Mouse (Mus musculus) c-Kit-positive CD71-negative TER-119-negative erythroid progenitor cells, embryonic 14.5 days (primary cell): Measurements from ENCODE around the gene Gtf2i.
"Not testable (repeated sequence)": the region's sequence is repeated elsewhere in the genome, so short reads cannot be mapped to it uniquely, and the experiment has no call there.

ENCODE experiments used
- DNase-seq: peaks from one replicate; pipeline ENCODE4 v3.0.0-alpha.2; 2013; ENCODE audit warnings: low read depth

Gtf2i gene

DNA sequence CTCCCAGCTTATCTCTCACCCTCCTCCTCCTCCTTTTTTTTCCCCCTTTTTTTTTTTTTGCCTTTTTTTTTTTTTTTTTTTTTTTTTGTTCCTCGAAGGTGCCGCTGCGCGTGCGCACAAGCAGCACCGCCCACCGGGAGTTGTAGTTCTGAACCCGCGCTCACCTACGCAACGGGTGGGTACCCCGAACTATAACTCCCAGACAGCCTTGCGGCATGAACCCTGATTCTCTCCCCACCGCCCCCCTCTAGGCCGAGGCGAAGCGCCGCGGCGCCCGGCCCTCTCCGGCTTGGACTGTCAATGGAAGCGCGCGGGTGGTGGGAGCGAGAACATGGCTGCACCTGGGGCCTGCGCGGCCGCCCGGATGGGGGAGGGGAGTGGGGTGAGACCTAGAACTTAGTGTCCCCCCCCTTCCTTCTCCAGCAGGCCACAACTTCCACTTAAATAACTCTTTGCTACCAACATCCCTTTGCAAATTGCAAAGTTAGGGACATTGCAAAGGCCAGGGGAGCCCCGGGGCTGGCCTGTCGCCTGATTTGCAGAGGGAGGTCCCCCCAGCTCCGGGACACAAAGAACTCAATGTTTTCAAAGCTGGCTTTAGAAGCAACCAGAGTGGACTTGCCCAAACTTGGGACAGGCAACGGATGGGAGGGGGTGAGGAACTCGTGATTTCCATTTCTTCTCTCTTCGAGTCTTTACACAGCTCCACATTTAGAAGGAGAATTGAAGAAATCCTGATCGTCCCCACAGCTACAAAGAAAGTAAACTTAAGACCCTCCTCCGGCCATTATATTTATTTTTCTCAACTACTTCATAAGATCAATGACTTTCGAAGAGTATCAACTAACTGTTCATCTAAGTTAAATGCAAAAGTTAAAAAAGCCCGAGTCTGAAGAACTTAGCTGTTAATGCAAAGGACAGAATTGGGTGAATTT lies at the start of gene Gtf2i:
Gtf2i (minus strand) TSS at position 73 of the 935 bp plus-strand sequence.
- peak; percentile 90 for DNase-seq

DNA sequence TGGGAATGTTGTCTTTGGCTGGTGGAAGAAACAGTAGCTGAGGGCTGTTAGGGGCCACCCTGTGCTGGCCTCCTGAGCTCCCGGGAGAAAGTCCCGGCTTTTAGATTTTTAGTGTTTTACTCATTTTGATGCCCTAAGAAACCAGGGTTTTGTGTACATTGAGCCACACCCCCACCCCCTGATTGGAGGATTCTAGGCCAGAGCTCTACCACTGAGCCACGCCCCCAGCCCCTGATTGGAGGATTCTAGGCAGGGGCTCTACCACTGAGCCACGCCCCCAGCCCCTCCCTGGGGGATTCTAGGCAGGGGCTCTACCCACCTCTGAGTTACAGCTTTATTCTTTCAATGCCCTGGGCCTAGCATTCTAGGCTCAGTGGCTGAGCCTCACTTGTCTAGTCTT lies 44.5 kb upstream of the Gtf2i start:
- DNase-seq = no peak

DNA sequence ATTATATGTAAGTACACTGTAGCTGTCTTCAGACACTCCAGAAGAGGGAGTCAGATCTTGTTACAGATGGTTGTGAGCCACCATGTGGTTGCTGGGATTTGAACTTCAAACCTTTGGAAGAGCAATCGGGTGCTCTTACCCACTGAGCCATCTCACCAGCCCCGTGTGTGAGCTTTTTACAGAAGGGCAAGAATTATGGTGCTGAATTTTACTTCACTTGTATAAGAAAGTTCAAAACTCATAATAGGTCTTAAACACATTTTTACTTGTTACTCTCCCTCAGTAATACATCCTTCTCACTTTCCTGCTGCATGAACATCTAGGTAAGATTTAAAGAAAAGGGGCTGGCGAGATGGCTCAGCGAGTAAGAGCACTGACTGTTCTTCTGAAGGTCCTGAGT lies 40.8 kb upstream of the Gtf2i start:
- not testable (repeated sequence) for DNase-seq

DNA sequence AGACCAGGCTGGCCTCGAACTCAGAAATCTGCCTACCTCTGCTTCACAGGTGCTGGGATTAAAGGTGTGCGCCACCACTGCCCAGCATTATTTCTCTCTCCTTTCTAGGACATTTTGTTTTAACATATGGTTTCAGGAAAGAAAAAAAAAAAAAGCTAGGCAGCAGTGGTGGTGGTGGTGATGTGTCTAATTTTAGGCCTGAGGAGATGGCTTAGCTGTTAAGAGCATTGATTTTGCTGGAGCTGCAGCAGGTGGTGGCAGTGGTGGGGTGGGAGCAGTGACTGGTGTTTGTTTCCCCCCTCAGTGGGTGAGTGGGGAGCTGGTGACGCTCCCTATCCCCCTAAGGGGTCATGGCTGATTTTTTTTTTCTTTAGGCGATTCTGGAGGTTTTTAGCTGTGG lies 38.6 kb upstream of the Gtf2i start:
- no peak for DNase-seq

DNA sequence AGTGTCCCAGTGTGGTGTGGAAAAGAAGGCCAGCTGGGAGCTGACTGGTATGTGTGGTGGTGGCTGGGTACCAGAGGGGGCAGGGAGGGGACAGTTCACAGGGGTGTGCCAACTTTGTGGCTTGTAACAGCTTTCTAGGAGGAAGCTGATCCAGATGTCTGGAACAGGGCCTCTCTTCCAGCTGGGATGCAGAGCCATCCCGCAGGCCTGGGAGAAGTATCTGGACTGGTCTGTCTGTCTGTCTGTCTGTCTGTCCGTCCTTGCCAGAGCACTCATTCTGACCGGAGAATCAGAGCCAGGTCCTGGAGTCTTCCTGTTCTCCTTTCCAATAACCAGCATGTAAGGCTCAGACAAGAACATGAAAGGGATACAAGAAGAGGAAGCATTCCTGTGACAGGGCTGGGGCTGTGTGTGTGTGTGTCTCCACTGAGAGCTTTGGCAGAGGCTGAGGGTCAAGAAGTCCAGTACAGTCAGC lies 38.0 kb upstream of the Gtf2i start:
- no peak for DNase-seq

DNA sequence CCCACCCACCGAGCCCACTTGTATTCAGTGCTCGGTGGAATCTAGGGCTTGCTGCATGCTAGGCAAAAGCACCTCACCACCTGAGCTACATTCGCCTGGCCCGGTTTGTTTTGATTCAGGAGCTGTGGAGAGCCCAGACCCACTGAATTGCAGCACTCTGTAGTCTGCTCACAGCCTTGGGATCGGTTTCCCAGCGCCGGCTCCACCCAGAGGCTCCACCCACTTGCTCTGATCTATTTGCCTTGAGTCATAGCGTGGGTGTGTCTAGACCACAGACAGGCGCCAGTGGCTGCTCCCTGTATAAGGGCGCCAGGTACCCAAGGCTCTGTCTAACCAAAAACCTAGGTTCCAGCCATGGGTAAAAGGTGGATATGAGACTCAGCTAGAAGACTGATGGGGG lies 36.1 kb upstream of the Gtf2i start:
- peak; percentile 79 for DNase-seq

DNA sequence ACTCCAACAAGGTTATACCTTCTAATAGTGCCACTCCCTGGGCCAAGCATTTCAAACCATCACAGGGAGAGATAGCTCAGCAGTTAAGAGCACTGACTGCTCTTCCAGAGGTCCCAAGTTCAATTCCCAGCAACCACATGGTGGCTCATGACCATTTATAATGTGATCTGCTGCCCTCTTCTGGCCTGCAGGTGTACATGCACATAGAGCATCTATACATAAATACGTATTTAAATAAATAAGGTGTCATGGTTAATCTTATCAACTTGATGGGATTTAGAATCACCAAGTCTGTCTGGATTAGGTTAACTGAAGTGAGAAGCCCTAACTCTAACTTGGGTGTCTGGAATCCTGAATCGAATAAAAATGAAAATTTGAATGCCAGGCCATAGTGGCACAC lies 32.5 kb upstream of the Gtf2i start:
- no peak for DNase-seq

DNA sequence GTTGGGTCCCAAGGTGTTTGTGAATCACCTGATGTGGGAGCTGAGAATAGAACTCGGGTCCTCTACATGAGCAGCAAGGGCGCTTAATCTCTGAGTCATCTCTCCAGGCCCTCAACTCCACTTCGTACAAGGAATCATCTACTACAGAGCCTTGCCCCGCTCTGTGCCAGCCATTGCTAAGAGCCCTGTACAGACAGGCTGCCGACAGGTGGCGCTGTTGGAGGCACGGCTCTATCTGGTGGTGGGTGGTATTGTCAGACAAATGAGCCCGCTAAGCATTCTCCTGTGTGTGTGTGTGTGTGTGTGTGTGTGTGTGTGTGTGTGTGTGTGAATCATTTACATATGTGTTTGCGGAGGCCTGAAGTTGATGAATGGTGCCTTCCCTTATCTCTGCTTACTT lies 30.9 kb upstream of the Gtf2i start:
- no peak for DNase-seq

DNA sequence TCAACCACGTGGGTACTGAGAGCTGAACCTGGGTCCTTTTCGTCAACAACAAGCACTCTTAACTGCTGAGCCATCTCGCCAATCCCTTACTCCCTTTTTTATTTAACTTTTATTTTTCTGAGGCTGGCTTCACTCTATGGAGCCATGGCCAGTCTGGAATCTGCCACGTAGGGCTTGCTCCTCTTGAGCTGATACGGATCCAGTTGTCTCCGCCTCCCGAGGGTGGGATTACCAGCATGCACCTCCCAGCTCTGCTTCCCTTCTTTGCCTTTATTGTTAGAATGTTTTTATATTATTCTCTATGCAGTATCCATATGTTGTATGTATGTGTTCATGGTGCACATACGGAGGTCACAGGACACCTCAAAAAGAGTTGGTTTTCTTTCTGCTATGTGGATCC lies 29.5 kb upstream of the Gtf2i start:
- DNase-seq = no peak

DNA sequence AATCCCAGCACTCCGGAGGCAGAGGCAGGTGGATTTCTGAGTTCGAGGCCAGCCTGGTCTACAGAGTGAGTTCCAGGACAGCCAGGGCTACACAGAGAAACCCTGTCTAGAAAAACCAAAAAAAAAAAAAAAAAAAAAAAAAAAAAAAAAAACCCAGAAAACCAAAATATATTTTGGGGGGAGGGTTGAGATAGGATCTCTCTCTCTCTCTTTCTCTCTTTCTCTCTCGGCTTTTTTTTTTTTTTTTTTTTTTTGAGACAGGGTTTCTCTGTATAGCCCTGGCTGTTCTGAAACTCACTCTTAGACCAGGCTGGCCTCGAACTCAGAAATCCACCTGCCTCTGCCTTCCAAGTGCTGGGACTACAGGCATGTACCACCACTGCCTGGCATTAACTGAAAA lies 29.0 kb upstream of the Gtf2i start:
- DNase-seq = not testable (repeated sequence)

DNA sequence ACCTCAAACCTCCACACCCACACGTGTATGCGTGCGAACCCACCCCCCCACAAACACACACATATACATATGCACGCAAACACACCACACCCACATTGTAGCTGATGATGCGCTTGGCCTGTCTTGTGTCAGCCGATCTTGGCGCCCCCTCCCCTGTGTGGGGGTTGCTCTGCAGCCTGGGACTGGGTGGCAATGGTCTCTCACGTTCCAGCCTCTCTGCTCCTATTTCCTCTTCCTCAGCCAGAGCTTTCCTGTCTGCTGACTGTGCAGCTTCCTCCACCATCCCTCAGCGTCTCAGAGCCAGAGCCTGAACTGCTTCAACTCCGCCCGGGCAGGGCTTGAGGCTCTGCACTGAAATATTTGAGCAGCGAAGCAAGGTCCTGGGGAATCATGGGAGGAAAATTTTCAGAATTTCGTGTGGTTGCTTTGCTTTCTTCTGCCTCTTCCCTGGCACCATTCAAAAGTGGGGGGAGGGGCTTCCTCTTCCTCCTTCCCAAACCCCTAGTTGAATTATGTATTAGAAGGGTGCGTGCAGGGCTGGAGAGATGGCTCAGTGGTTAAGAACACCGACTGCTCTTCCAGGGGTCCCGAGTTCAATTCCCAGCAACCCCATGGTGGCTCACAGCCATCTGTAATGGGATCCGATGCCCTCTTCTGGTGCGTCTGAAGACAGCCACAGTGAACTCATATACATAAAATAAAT lies 28.1 kb upstream of the Gtf2i start:
- no peak for DNase-seq

DNA sequence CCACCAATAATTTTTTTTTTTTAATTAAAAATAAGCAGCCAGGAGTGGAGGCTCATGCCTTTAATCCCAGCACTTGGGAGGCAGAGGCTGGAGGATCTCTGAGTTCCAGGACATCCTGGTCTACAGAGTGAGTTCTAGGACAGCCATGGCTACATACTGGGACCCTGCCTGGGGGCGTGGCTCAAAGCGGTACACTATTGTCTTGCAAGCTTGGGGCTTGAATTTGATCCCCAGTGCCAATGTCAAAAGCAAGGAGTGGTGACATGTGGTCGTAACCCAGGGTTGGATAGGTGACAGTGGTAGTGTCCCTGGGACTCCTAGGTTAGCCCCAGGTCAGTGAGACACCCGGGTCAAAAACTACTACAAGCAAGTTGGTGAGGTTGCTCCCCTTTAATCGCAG lies 27.2 kb upstream of the Gtf2i start:
- no peak for DNase-seq

DNA sequence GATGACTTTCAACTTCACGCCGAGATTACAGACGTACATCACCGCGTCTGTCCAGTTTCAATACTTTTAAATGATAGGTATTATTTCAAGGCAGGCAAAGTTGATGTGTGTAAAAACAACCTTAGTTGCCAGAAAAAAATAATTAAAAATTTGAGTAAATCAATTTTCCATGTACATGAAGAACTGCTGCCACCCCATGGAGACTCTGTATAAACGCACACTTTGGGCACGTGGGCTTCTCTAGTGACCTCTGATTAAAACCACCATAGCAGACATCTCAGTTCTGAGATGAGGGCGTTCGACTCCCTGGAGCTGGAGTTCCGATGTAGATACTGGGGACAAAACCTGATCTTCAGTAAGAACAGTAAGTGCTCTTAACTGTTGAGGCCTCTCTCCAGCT lies 26.8 kb upstream of the Gtf2i start:
- DNase-seq = no peak

DNA sequence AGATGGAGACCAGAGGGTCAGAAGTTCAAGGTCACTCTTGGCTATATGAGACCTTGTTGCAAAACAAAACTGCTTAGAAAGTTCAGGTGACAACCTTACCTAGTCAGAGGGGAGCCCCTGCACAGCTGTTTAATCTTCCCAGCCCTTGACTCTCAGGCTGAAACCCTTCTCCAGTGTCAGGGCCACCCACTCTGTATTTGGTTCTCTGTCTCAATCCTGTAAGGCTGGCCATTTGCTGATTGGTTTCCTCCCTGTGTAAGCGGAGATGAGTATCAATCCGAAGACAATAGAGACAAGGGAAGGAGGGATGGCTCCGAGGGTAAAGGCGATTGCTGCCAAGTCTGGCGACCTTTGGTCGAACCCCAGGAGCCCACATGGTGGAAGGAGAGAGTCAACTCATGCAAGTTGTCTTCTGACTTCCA lies 25.6 kb upstream of the Gtf2i start:
- DNase-seq = no peak

DNA sequence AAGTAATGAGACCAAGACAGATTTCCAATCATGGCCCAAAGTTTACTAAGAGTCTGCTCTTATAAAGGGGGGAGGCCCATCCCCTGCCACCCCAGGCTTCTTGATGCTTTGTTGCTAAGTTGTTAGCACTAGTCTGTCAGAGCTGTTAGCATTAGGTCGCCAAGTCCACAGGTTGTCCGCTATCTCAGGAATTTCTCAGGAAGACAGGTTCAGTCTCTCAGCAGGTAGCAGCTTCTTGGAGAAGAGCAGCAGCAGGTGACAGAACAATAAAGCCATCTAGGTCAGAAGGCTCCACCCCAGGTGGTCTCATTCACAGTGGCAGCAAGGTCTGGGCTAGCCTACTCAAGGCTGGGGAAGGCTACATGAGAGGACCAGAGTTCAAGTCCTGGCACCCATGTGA lies 22.5 kb upstream of the Gtf2i start:
- not testable (repeated sequence) for DNase-seq

DNA sequence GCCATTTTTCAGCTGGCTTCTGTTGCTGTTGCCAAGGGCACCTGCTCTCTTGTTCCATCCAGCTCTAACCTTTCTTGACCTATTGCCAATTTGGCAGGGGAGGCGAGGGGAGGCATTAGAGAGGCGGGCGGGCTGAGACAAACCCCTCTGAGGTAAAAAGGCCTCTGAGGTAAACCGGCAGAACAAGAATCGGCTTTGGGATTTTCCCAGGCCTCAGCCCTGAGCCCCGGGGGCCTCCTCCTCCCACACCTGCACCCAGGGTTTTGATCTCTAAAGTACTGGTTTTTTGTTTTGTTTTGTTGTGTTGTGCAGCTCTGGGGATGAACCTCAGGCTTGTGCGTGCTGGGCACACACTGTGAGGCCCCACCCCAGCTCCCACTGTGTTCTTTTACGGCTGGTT lies 18.2 kb upstream of the Gtf2i start:
- DNase-seq = no peak

DNA sequence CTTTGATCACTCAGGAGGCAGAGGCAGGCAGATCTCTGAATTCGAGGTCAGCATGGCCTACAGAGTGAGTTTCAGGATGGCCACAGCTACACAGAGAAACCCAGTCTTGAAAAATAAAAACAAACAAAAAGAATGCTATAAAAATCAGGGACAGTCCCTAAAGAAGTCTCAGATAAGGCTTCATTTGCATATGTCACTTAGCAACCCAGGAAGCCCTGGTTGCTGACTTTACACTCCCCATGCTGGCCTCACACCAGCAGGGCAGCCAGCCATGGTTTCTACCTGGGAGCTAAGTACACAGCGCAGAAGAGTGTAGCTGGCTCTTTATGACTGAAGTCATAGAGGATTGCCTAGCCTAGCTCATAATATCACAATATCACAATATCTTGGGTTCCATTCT lies 15.5 kb upstream of the Gtf2i start:
- DNase-seq = no peak

DNA sequence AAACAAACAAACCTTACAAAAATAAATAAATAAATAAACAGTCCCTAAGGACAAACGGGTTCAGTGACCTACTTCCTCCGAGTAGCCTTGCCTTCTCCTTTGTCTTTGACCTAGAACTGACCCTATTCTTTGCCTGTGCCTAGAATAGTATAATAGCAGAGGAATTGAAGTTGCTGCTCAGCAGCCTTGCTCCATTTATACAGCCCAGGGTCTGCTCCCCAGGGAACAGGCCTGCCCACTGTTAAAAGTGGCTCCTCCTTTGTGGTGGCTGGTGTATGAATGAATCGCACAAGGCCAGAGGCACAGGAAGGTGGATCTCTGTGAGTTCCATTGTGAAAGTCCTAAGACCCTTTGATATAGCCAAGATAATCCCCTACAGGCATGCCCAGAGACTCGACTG lies 14.8 kb upstream of the Gtf2i start:
- DNase-seq = no peak

DNA sequence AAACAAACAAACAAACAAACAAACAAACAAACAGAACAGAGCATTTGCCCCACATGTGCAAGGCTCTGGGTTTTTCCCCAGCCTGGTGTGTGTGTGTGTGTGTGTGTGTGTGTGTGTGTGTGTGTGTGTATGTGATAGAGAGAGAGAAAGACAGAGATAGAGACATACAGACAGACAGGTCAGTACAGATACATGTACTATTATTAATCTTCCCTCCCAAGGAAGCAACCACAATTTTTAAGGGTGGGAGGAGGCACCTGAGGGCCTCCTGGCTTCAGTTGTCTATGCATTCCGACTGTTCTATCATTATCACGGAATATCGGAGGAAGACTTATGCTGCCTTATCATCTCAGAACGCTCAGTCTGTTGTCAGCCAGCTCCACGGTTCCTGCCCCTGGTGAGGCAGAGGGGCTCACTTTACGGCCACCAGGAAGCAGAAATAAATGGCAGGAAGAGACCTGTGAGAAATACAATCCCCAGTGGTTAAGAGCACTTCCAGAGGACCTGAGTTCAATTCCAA lies 14.0 kb upstream of the Gtf2i start:
- no peak for DNase-seq

DNA sequence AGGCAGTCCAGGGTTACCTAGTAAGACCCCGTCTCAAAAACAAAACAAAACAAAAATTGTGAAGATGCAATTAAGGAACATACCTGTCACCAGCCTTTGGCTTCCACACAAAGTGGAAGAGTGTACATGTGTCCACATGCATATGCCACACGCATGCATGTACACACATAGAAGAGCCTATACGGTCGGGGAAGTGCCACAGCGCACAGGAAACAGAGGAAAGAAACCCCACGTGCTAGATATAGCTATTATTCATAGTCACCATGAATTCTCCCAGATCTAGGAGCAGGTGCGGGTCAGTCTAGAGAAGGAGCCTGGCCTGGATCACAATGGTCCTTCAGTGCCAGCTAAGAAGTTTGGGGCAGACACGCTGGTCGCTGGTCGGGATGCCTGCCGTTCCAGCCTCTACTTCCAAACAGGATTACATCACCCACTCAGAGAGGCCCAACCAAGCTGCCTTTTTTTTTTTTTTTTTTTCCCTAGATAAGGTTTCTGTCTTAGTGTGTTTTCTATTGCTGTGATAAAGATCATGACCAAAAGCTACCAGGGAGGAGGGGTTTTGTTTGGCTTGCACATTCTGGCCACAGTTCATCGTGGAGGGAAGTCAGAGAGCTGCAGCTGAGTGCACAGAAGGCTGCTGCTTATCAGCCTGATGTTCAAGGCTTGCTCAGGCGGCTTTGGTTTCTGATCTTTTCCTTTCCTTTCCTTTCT lies 11.5 kb upstream of the Gtf2i start:
- DNase-seq = no peak

DNA sequence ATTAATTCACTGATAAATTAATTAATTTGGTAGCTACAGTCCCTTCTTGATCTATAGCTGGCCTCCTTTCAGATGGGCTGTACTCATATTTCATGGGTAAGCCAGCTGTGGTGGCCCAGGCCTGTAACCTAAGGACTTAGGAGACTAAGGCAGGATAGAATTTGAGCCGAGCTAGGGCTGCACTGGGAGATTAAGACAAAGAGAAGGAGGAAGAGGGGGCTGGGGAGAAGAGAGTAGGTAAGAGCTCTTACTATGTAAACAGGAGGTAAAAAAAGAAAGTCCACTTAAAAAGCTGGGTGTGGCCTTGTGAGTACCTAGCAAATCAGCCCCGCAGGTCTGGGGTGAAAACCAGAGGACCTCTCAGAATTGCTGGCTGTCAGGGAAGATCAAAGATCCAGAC lies 9.3 kb upstream of the Gtf2i start:
- no peak for DNase-seq

DNA sequence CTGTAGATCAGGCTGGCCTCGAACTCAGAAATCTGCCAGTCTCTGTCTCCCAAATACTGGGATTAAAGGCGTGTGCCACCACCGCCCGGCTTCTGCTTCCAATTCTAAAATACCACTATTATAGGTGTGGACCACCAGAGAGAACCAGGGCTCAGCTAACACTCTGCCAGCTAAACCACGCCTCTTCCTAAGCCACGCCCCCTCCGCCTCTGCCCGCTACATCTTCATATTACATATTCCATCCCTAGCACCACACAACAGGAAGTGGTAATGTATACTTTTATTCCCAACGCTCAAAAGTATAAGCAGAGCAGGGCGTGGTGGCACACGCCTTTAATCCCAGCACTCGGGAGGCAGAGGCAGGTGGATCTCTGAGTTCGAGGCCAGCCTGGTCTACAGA lies 8.8 kb upstream of the Gtf2i start:
- no peak for DNase-seq
